8 mouse cellular contexts compared by ENCODE assay signal in genomic region chr12:70968791-70969307, GRCm38 (mm10). TPM values are rescaled to one million over a fixed set of nuclear protein-coding genes. Genes with fewer than 3 reads are reported as not detected.
DNase-seq lines count a peak whose midpoint lies in the region; ATAC-seq and TF ChIP-seq lines count a peak whose summit lies in the region.

No protein-coding gene starts in this region.

- peak; percentile 45; the same call in 1 of the 2 replicates for ATAC-seq in heart, embryonic 14.5 days (ENCODE audit: insufficient number of reproducible peaks, insufficient read depth, low FRiP score, low read depth)
- ATAC-seq in liver, embryonic 11.5 days (replicated peaks; ENCODE audit: low FRiP score): peak; percentile 69

- H3K27ac ChIP-seq in heart, embryonic 14.5 days (replicated peaks in 1 of 2; ENCODE audit: control insufficient read depth in 1 of 2, insufficient read depth in 1 of 2, low read depth in 2 of 2, low read length in 2 of 2): peak overlapping the region; percentile 93 to 96
- H3K27ac ChIP-seq in liver, embryonic 11.5 days (ENCODE audit: low read depth, low read length): peak overlapping the region; percentile 90

- WGBS in heart, embryonic 14.5 days: under 1% methylated on average over 15 of the region's 15 CpGs
- WGBS in liver, embryonic 11.5 days: 1% methylated on average over 15 of the region's 15 CpGs

- no peak for TF ChIP-seq POLR2A in myocyte (IDR thresholded peaks at IDR 0.05; ENCODE audit: insufficient read length, low read depth)

- no peaks in the 10 kb centered on the region for H3K9me3 ChIP-seq in heart, embryonic 14.5 days (ENCODE audit: control insufficient read depth, low read length)
- H3K9me3 ChIP-seq in liver, embryonic 11.5 days (ENCODE audit: control insufficient read depth, low read length): no peaks in the 10 kb centered on the region

- peaks cover 10% of the 10 kb centered on the region for H3K36me3 ChIP-seq in heart, embryonic 14.5 days (ENCODE audit: control insufficient read depth, insufficient read depth, low read length)
- no peaks in the 10 kb centered on the region for H3K36me3 ChIP-seq in liver, embryonic 11.5 days (ENCODE audit: control insufficient read depth, insufficient read depth, low read length)
- peaks cover 7% of the 10 kb centered on the region for H3K36me3 ChIP-seq in myocyte (ENCODE audit: control insufficient read depth, insufficient read depth)
- no peaks in the 10 kb centered on the region for H3K36me3 ChIP-seq in splenic B cell, adult 2 months (ENCODE audit: control insufficient read depth, insufficient read depth, low read length, poor library complexity, severe bottlenecking)

- peak overlapping the region; percentile 71 for H3ac ChIP-seq in myocyte (ENCODE audit: control insufficient read depth, insufficient read length)

- H3K4me2 ChIP-seq in heart, embryonic 14.5 days (ENCODE audit: low read length): peak overlapping the region; percentile 67
- peak overlapping the region; percentile 67 for H3K4me2 ChIP-seq in liver, embryonic 11.5 days
- H3K4me2 ChIP-seq in myocyte (ENCODE audit: low read depth): peak overlapping the region; percentile 89

- H3K4me3 ChIP-seq in heart, embryonic 14.5 days (ENCODE audit: control insufficient read depth in 1 of 2, insufficient read depth in 1 of 2, low read depth in 1 of 2, low read length in 2 of 2): peak overlapping the region; percentile 56 to 78
- peak overlapping the region; percentile 78 for H3K4me3 ChIP-seq in liver, embryonic 11.5 days (ENCODE audit: low read depth, low read length)
- peak overlapping the region; percentile 49 for H3K4me3 ChIP-seq in myocyte

- H3K79me2 ChIP-seq in myocyte (ENCODE audit: control insufficient read depth, insufficient read depth): no peaks in the 10 kb centered on the region

- peaks cover 1 to 4% of the 10 kb centered on the region in 2 experiments; a peak in 2 of 4 replicates for H3K4me1 ChIP-seq in heart, embryonic 14.5 days (ENCODE audit: control insufficient read depth in 2 of 2, insufficient read depth in 2 of 2, low read length in 2 of 2)
- H3K4me1 ChIP-seq in liver, embryonic 11.5 days (replicated peaks; ENCODE audit: control insufficient read depth, insufficient read depth, low read length): no peaks in the 10 kb centered on the region

- DNase-seq in CD8-positive naive resting alpha-beta T cell, adult 2 months (ENCODE audit: low read depth in 2 of 2, low spot score in 2 of 2): peak; percentile 92 to 93
- peak; percentile 81 for DNase-seq in c-Kit-negative CD71-positive TER-119-positive erythroid progenitor cells, embryonic 14.5 days (ENCODE audit: low read depth, low spot score)
- peak; percentile 83 for DNase-seq in fibroblast of lung, adult 2 months (ENCODE audit: low read depth)
- peak; percentile 90 for DNase-seq in kidney, postnatal 10 days
- peak; percentile 83 for DNase-seq in liver, embryonic 11.5 days (ENCODE audit: low spot score)
- peak; percentile 96 for DNase-seq in splenic B cell, adult 2 months (ENCODE audit: low read depth, low spot score)

- H3K9ac ChIP-seq in heart, embryonic 14.5 days (ENCODE audit: low read length): peak overlapping the region; percentile 83
- H3K9ac ChIP-seq in liver, embryonic 11.5 days (ENCODE audit: low read depth, low read length): peak overlapping the region; percentile 84

- no peaks in the 10 kb centered on the region for H3K27me3 ChIP-seq in heart, embryonic 14.5 days (ENCODE audit: control insufficient read depth, insufficient read depth, low read length)
- H3K27me3 ChIP-seq in liver, embryonic 11.5 days (replicated peaks; ENCODE audit: control insufficient read depth, insufficient read depth, low read length): no peaks in the 10 kb centered on the region
- H3K27me3 ChIP-seq in myocyte (ENCODE audit: control insufficient read depth, insufficient read depth, insufficient read length): no peaks in the 10 kb centered on the region
- H3K27me3 ChIP-seq in splenic B cell, adult 2 months (ENCODE audit: control insufficient read depth, insufficient read depth, low read length, poor library complexity, severe bottlenecking): no peaks in the 10 kb centered on the region

TF ChIP-seq in myocyte, 11 proteins besides CTCF, POLR2A, EP300 and RAD21:
- TF ChIP-seq MAX (IDR thresholded peaks at IDR 0.05; ENCODE audit: low read depth) (no peak), SRF (IDR thresholded peaks at IDR 0.05; ENCODE audit: control insufficient read depth, insufficient read length, low read depth) (no peak), MYOG (IDR thresholded peaks at IDR 0.05; ENCODE audit: control insufficient read depth in 1 of 3, insufficient read depth in 1 of 3, insufficient read length in 2 of 3, low read depth in 2 of 3) (no peak), MYOD1 (IDR thresholded peaks at IDR 0.05; ENCODE audit: control insufficient read depth in 1 of 3, insufficient read length in 2 of 3, low read depth in 2 of 3) (no peak), E2F4 (IDR thresholded peaks at IDR 0.05; ENCODE audit: insufficient read depth) (peak; percentile 30), TCF12 (IDR thresholded peaks at IDR 0.05; ENCODE audit: insufficient read depth, poor library complexity, severe bottlenecking) (no peak), POLR2AphosphoS2 (IDR thresholded peaks at IDR 0.05; ENCODE audit: insufficient read length, low read depth) (no peak), REST (IDR thresholded peaks at IDR 0.05; ENCODE audit: insufficient read depth, insufficient read length) (no peak), CEBPB (IDR thresholded peaks at IDR 0.05; ENCODE audit: insufficient read depth, poor library complexity, severe bottlenecking) (0 out of 2 replicates have a peak, but pooled peaks have one; percentile 27), USF1 (IDR thresholded peaks at IDR 0.05; ENCODE audit: low read depth) (no peak)

RNA-seq across cellular contexts. Expression of gene Psma3, which starts 5.6 kb away (rescaled TPM):
- 427 and 453 TPM in 2 replicates for polyA plus RNA-seq in heart, embryonic 14.5 days (2014; fragmentation: Nextera tagmentation; extraction: Ambion mirVana)
- polyA plus RNA-seq in liver, embryonic 11.5 days (2014; fragmentation: Nextera tagmentation; extraction: Ambion mirVana): 602 and 638 TPM in 2 replicates
- 210 TPM for polyA plus RNA-seq in myocyte (2012; fragmentation: generic; extraction: Trizol)

RNA-seq across cellular contexts. Expression of gene Actr10, which starts 31.2 kb away (rescaled TPM):
- 208 and 222 TPM in 2 replicates for polyA plus RNA-seq in heart, embryonic 14.5 days (2014; fragmentation: Nextera tagmentation; extraction: Ambion mirVana)
- 197 and 201 TPM in 2 replicates for polyA plus RNA-seq in liver, embryonic 11.5 days (2014; fragmentation: Nextera tagmentation; extraction: Ambion mirVana)
- polyA plus RNA-seq in myocyte (2012; fragmentation: generic; extraction: Trizol): 123 TPM

RNA-seq across cellular contexts. Expression of gene Arid4a, which starts 46.9 kb away (rescaled TPM):
- polyA plus RNA-seq in heart, embryonic 14.5 days (2014; fragmentation: Nextera tagmentation; extraction: Ambion mirVana): 23.3 and 29.5 TPM in 2 replicates
- 31.6 and 32.5 TPM in 2 replicates for polyA plus RNA-seq in liver, embryonic 11.5 days (2014; fragmentation: Nextera tagmentation; extraction: Ambion mirVana)
- polyA plus RNA-seq in myocyte (2012; fragmentation: generic; extraction: Trizol): 1.7 TPM

Comparison
In these comparisons a context has a peak if more than half of its experiments do, and no peak if none do; other contexts are left out.
1. Peak in every context shown above with its lines: DNase-seq, ATAC-seq, H3K4me3 ChIP-seq and H3K27ac ChIP-seq.